Mouse (Mus musculus) kidney, postnatal 10 days (tissue): ENCODE measurements at regions not wholly inside any gene's neighbourhood (a gene's known extent, or its start where the extent isn't known, plus 50 kb on each side); places are given as distances from the start of the nearest gene placed in this dataset.

Source experiments
- DNase-seq: peaks from one replicate; pipeline ENCODE4 v3.0.0; 2021; ENCODE audit warnings: mixed read lengths

DNA sequence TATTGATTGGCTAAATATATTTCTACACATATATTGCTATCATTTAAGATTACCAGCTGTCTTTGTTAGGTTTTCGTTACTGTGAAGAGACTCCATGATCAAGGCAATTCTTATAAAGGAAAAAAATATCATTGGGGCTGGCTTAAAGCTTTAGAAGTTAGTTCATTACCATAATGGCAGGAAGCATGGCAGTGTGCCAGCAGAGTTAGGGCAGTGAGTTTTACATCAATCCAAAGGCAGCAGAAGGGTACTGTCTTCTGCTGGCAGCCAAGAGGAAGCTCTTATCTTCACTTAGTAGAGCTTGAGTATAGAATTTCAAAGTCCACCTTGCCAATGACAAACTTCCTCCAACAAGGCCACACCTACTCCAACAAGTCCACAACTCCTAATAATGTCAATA is 1744.6 kb upstream of the Adgrl3 start:
- DNase-seq = peak; percentile 8

- DNase-seq = no peak
Measured at GRCm38 (mm10) chr5:79300001-79300723, 1719.8 kb upstream of the Adgrl3 start.

- DNase-seq = no peak
Measured at GRCm38 (mm10) chr5:79306181-79306580, 1713.8 kb upstream of the Adgrl3 start.
